Mouse (Mus musculus) forebrain, embryonic 16.5 days (tissue): ENCODE data around the gene Gga2. TPM values are rescaled to one million over a fixed set of nuclear protein-coding genes. Genes with fewer than 3 reads are reported as not detected.

Experiments used
- ATAC-seq: fragments of 200-750 bp; cut with Nextera tagmentation; 2 replicates; pipeline ENCODE4 v1.8.0; 2017; ENCODE audit warnings: mild to moderate bottlenecking, moderate library complexity
- H3K27ac ChIP-seq: fragments of 300-500 bp; sonication (generic); 2 replicates; pipeline ENCODE4 v1.5.1; 2014; ENCODE audit warnings: low read length, control low read depth
- H3K27me3 ChIP-seq: fragments of 300-500 bp; sonication (generic); replicated peaks from 2 replicates; pipeline ENCODE4 v1.6.1; 2014; ENCODE audit warnings: low read length; ENCODE audit not compliant: control insufficient read depth, insufficient read depth
- H3K36me3 ChIP-seq: fragments of 300-500 bp; sonication (generic); 2 replicates; pipeline ENCODE4 v1.6.1; 2014; ENCODE audit not compliant: control insufficient read depth, insufficient read depth
- H3K4me1 ChIP-seq: fragments of 300-500 bp; sonication (generic); replicated peaks from 2 replicates; pipeline ENCODE4 v1.6.1; 2014; ENCODE audit warnings: low read length; ENCODE audit not compliant: control insufficient read depth, insufficient read depth
- H3K4me2 ChIP-seq: fragments of 300-500 bp; sonication (generic); 2 replicates; pipeline ENCODE4 v1.6.1; 2014; ENCODE audit warnings: mild to moderate bottlenecking, low read length, control low read depth
- H3K4me3 ChIP-seq: fragments of 300-500 bp; sonication (generic); replicated peaks from 2 replicates; pipeline ENCODE4 v1.5.1; 2014; ENCODE audit warnings: mild to moderate bottlenecking, low read length, control low read depth
- H3K9ac ChIP-seq: fragments of 300-500 bp; sonication (generic); replicated peaks from 2 replicates; pipeline ENCODE4 v1.6.1; 2014; ENCODE audit warnings: low read depth, low read length, control low read depth
- H3K9me3 ChIP-seq: fragments of 300-500 bp; sonication (generic); 2 replicates; pipeline ENCODE4 v1.6.1; 2016; ENCODE audit warnings: low read length; ENCODE audit not compliant: control insufficient read depth
- WGBS: fragments of 180-500 bp; shearing (Covaris S2); extraction: QIAGEN DNeasy Blood & Tissue Kit; methylation state at CpG from one replicate; pipeline ENCODE4 v1.1.7; 2014; 5-methylcytosine and 5-hydroxymethylcytosine counted together
- polyA plus RNA-seq: library from polyadenylated mRNA; unstranded; fragments of >200 nt; fragmentation: Nextera tagmentation; extraction: Ambion mirVana; gene quantifications from 2 replicates; pipeline ENCODE4 v1.2.1, GENCODE M21; 2015

Gga2 gene
- polyA plus RNA-seq, 1 experiment from 2014 or later = 69.0 TPM

DNA sequence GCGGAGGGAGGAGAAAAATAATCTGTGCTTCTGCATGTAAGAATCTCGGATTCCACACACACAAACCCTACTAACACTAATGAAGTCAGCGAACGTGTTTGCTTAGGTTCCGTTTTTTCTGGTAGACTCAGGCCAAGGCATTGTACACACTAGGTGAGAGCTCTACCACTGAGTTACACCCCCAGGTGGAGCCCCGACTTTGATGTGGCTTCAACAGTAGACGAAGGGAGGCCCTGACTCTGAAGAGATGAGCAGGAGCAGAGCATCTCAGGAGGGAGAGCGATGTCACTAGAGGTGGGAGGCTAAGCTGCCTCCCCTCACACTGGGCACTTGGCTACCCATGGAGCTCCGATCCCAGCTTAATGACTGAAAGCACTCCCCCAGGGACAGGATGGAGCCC lies 52.2 kb downstream of the Gga2 start:
- H3K9ac ChIP-seq = no peak overlapping the region
- 91% methylated on average over 9 of the region's 9 CpGs for WGBS
- H3K4me1 ChIP-seq = no peaks in the 10 kb centered on the region
- H3K27me3 ChIP-seq = no peaks in the 10 kb centered on the region
- H3K4me3 ChIP-seq = no peak overlapping the region
- H3K36me3 ChIP-seq = no peaks in the 10 kb centered on the region
- H3K9me3 ChIP-seq = no peaks in the 10 kb centered on the region
- no peak overlapping the region for H3K27ac ChIP-seq
- H3K4me2 ChIP-seq = no peak overlapping the region
- ATAC-seq = no peak

DNA sequence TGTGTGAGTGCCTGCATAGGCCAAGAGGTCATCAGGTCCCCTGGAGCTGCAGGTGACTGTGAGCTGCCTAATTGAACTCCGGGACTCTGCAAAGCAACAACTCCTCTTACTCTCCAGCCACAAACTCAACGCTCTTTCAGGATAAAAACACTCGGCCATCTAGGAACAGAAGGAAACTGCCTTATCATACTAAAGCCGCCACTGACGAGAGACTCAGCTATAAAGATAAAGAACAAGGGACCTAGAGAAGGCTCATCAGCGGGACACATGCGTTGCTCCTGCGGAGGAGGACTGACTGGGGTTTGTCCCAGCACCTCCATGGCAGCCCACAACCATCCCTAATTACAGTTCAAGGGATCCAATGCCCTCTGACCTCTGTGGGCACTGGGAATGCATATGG lies 52.8 kb downstream of the Gga2 start:
- no peak overlapping the region for H3K9ac ChIP-seq
- no peak for ATAC-seq
- H3K27ac ChIP-seq = no peak overlapping the region
- WGBS = 86% methylated on average over 8 of the region's 8 CpGs
- no peaks in the 10 kb centered on the region for H3K36me3 ChIP-seq
- H3K4me3 ChIP-seq = no peak overlapping the region
- H3K4me1 ChIP-seq = no peaks in the 10 kb centered on the region
- no peaks in the 10 kb centered on the region for H3K9me3 ChIP-seq
- no peak overlapping the region for H3K4me2 ChIP-seq
- H3K27me3 ChIP-seq = no peaks in the 10 kb centered on the region

DNA sequence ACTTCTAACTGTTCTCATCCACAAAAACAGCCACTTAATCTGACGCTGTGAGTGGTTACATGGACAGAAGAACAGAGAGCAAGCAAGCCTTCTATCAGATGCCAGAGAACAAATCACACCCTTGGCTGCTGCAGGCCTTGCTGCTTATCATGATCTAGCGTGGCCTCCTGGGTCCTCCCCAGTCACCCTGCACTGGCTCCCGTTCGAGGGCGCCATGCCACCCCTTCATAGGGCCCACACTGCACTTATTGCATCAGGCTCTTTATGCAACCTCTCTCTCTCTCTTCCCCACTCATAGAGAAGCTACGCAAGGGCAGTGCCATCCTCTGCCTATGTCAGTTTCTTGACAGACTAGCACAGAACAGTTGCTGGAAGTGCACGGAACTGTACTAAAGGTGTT lies 54.9 kb downstream of the Gga2 start:
- H3K9ac ChIP-seq = no peak overlapping the region
- WGBS = 93% methylated on average over 7 of the region's 7 CpGs
- H3K4me1 ChIP-seq = no peaks in the 10 kb centered on the region
- no peak overlapping the region for H3K4me2 ChIP-seq
- no peaks in the 10 kb centered on the region for H3K36me3 ChIP-seq
- no peaks in the 10 kb centered on the region for H3K9me3 ChIP-seq
- ATAC-seq = no peak
- H3K4me3 ChIP-seq = no peak overlapping the region
- H3K27me3 ChIP-seq = no peaks in the 10 kb centered on the region
- H3K27ac ChIP-seq = no peak overlapping the region

GRCm38 (mm10) chr7:121963883-121964398 lies 57.1 kb downstream of the Gga2 start:
- no peaks in the 10 kb centered on the region for H3K9me3 ChIP-seq
- no peak overlapping the region for H3K9ac ChIP-seq
- no peaks in the 10 kb centered on the region for H3K36me3 ChIP-seq
- H3K4me3 ChIP-seq = no peak overlapping the region
- no peak overlapping the region for H3K27ac ChIP-seq
- 75% methylated on average over 6 of the region's 6 CpGs for WGBS
- no peak overlapping the region for H3K4me2 ChIP-seq
- no peaks in the 10 kb centered on the region for H3K27me3 ChIP-seq
- ATAC-seq = no peak
- H3K4me1 ChIP-seq = no peaks in the 10 kb centered on the region

DNA sequence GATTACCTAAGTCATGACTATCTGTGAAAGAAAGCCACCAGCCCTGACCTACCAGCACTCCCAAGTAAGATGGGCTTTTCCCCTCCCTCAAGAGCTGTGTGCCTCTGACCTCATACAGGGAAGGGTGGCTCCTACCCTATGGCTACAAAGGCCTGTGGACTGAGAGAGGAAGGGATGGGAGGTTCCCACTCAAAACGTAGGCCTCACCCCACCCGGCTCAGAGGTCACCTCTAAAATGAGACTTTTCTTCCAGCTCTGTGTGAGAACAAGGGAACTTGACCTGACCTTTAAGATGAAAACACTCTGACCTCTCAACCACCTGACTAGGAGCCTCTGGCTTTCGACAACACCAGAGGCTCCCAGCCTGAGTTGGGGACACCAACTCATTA lies 58.5 kb downstream of the Gga2 start:
- ATAC-seq = no peak
- Histone ChIP-seq H3K9me3 (no peaks in the 10 kb centered on the region), H3K4me1 (no peaks in the 10 kb centered on the region), H3K27ac (no peak overlapping the region), H3K36me3 (no peaks in the 10 kb centered on the region), H3K4me2 (no peak overlapping the region), H3K9ac (no peak overlapping the region), H3K4me3 (no peak overlapping the region), H3K27me3 (no peaks in the 10 kb centered on the region)
- 81% methylated on average over 3 of the region's 3 CpGs for WGBS

GRCm38 (mm10) chr7:121961913-121962570 lies 59.0 kb downstream of the Gga2 start:
- WGBS = 89% methylated on average over 7 of the region's 7 CpGs
- no peak for ATAC-seq
- Histone ChIP-seq H3K9me3 (no peaks in the 10 kb centered on the region), H3K4me2 (no peak overlapping the region), H3K9ac (no peak overlapping the region), H3K27ac (no peak overlapping the region), H3K4me3 (no peak overlapping the region), H3K27me3 (no peaks in the 10 kb centered on the region), H3K4me1 (no peaks in the 10 kb centered on the region), H3K36me3 (no peaks in the 10 kb centered on the region)

- Histone ChIP-seq H3K4me1 (no peaks in the 10 kb centered on the region), H3K27me3 (no peaks in the 10 kb centered on the region), H3K36me3 (no peaks in the 10 kb centered on the region), H3K9ac (no peak overlapping the region), H3K27ac (no peak overlapping the region), H3K9me3 (no peaks in the 10 kb centered on the region), H3K4me3 (no peak overlapping the region), H3K4me2 (no peak overlapping the region)
- 91% methylated on average over 12 of the region's 12 CpGs for WGBS
- ATAC-seq = no peak
Observed at GRCm38 (mm10) chr7:121955802-121956201, 65.2 kb downstream of the Gga2 start.

GRCm38 (mm10) chr7:121954891-121955669 lies 65.9 kb downstream of the Gga2 start:
- Histone ChIP-seq H3K9me3 (no peaks in the 10 kb centered on the region), H3K9ac (no peak overlapping the region), H3K4me1 (no peaks in the 10 kb centered on the region), H3K36me3 (no peaks in the 10 kb centered on the region), H3K27ac (no peak overlapping the region), H3K4me2 (no peak overlapping the region), H3K27me3 (no peaks in the 10 kb centered on the region), H3K4me3 (no peak overlapping the region)
- no peak for ATAC-seq
- 88% methylated on average over 11 of the region's 11 CpGs for WGBS

DNA sequence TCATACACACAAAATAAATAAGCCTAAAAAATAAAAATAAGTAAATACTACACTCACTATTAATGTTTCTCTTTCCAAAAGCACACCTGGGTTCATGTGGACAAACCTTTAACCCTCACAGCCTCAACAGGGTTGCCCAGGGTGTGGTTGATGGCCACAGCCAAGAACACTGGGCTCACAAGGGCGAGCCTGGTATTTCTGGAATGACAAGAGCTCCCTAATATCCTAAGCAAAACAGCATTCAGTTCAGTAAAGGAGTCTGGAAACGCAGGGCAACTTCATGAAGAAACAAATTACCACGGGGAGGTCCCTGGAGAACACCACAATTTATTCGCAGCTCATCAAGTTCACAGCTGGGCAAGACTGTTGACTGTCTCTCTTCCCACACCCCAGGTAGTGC lies 73.5 kb downstream of the Gga2 start:
- Histone ChIP-seq H3K4me2 (no peak overlapping the region), H3K36me3 (peaks cover 3% of the 10 kb centered on the region), H3K27ac (no peak overlapping the region), H3K4me3 (no peak overlapping the region), H3K9me3 (no peaks in the 10 kb centered on the region), H3K9ac (no peak overlapping the region), H3K27me3 (no peaks in the 10 kb centered on the region), H3K4me1 (no peaks in the 10 kb centered on the region)
- no peak for ATAC-seq
- WGBS = 82% methylated on average over 4 of the region's 4 CpGs
